Mouse (Mus musculus) CH12.LX (cell line): ENCODE measurements around the gene Gm14190. TPM values are rescaled to one million over a fixed set of nuclear protein-coding genes. Genes with fewer than 3 reads are reported as not detected.

Experiments
- DNase-seq: peaks from one replicate; pipeline ENCODE4 v3.0.0-alpha.2; 2013; ENCODE audit errors: extremely low read depth
- H3K27ac ChIP-seq: 2 replicates; pipeline ENCODE4 v1.5.1; 2012; ENCODE audit warnings: low read depth, mild to moderate bottlenecking, control low read depth, moderate library complexity; ENCODE audit not compliant: insufficient read depth
- H3K27me3 ChIP-seq: replicated peaks from 2 replicates; pipeline ENCODE3; 2012; ENCODE audit warnings: inconsistent platforms
- H3K36me3 ChIP-seq, 2 experiments: replicated peaks in 1 of 2; 2 replicates each; pipeline versions ENCODE3 to v1.6.1; 2012; ENCODE audit warnings: inconsistent platforms in 1 of 2, low read length in 1 of 2, mild to moderate bottlenecking in 1 of 2, mixed read lengths in 1 of 2, moderate library complexity in 1 of 2; ENCODE audit not compliant: control insufficient read depth in 1 of 2, insufficient read depth in 1 of 2
- H3K4me1 ChIP-seq, 2 experiments: 2 replicates each; pipeline ENCODE4 v1.6.1; 2012; ENCODE audit warnings: inconsistent platforms in 1 of 2, moderate library complexity in 1 of 2; ENCODE audit not compliant: insufficient read depth in 2 of 2, control insufficient read depth in 1 of 2
- H3K4me2 ChIP-seq: 2 replicates; pipeline ENCODE4 v1.6.1; 2012; ENCODE audit warnings: low read depth, mild to moderate bottlenecking, control low read depth; ENCODE audit not compliant: poor library complexity, insufficient read depth, severe bottlenecking
- H3K4me3 ChIP-seq, 3 experiments: fragments of 150-350 bp in 1 of 3; sonication (generic) in 1 of 3; replicated peaks in 1 of 3; 2 replicates each; pipeline versions ENCODE3 to v1.5.1; 2011 to 2012; ENCODE audit warnings: low read depth in 2 of 3, low read length in 2 of 3, mild to moderate bottlenecking in 2 of 3, moderate library complexity in 2 of 3, control low read depth in 1 of 3, improper control_type of control experiment in 1 of 3, inconsistent platforms in 1 of 3, mixed read lengths in 1 of 3; ENCODE audit not compliant: poor library complexity in 1 of 3
- H3K79me2 ChIP-seq: replicated peaks from 2 replicates; pipeline ENCODE4 v1.6.1; 2012; ENCODE audit warnings: mild to moderate bottlenecking, moderate library complexity; ENCODE audit not compliant: control insufficient read depth, poor library complexity, insufficient read depth, severe bottlenecking; ENCODE audit errors: extremely low read depth
- H3K9ac ChIP-seq: 2 replicates; pipeline ENCODE4 v1.6.1; 2012; ENCODE audit warnings: low read depth, mild to moderate bottlenecking, control low read depth, moderate library complexity; ENCODE audit not compliant: insufficient read depth
- H3K9me3 ChIP-seq: replicated peaks from 2 replicates; pipeline ENCODE3; 2012; ENCODE audit warnings: low read length, inconsistent platforms, mixed read lengths
- CHD2 ChIP-seq: IDR thresholded peaks from 2 replicates; pipeline ENCODE4 v1.6.1; 2011; ENCODE audit warnings: low read length, improper control_type of control experiment
- CTCF ChIP-seq, 2 experiments: IDR thresholded peaks in 1 of 2; conservative IDR thresholded peaks in 1 of 2; 2 replicates each; pipeline ENCODE4 v1.5.1; 2011 to 2012; ENCODE audit warnings: low read depth in 2 of 2, low read length in 2 of 2, improper control_type of control experiment in 1 of 2, inconsistent platforms in 1 of 2, mild to moderate bottlenecking in 1 of 2, moderate library complexity in 1 of 2
- E2F4 ChIP-seq: IDR thresholded peaks from 2 replicates; pipeline ENCODE4 v1.6.1; 2011; ENCODE audit warnings: low read depth, low read length, improper control_type of control experiment; ENCODE audit not compliant: insufficient replicate concordance
- ELF1 ChIP-seq: IDR thresholded peaks from 2 replicates; pipeline ENCODE4 v1.6.1; 2014; ENCODE audit warnings: low read depth, mild to moderate bottlenecking, inconsistent platforms, low read length, improper control_type of control experiment
- EP300 ChIP-seq: IDR thresholded peaks from 2 replicates; pipeline ENCODE4 v1.6.1; 2011; ENCODE audit warnings: low read length, improper control_type of control experiment
- ETS1 ChIP-seq: conservative IDR thresholded peaks from 2 replicates; pipeline ENCODE4 v1.6.1; 2012; ENCODE audit warnings: low read depth, mild to moderate bottlenecking, inconsistent platforms, low read length, improper control_type of control experiment, moderate library complexity
- GABPA ChIP-seq: IDR thresholded peaks from 2 replicates; pipeline ENCODE4 v1.6.1; 2012; ENCODE audit warnings: low read depth, low read length, improper control_type of control experiment, inconsistent platforms; ENCODE audit not compliant: insufficient replicate concordance
- MAFK ChIP-seq: IDR thresholded peaks from 2 replicates; pipeline ENCODE4 v1.6.1; 2011; ENCODE audit warnings: low read length, improper control_type of control experiment; ENCODE audit not compliant: insufficient replicate concordance
- MAX ChIP-seq: IDR thresholded peaks from 2 replicates; pipeline ENCODE4 v1.6.1; 2011; ENCODE audit warnings: low read length, improper control_type of control experiment
- MEF2A ChIP-seq: IDR thresholded peaks from 2 replicates; pipeline ENCODE4 v1.6.1; 2014; ENCODE audit warnings: low read depth, mild to moderate bottlenecking, inconsistent platforms, low read length, improper control_type of control experiment, borderline replicate concordance
- MXI1 ChIP-seq: IDR thresholded peaks from 2 replicates; pipeline ENCODE4 v1.6.1; 2011; ENCODE audit warnings: mild to moderate bottlenecking, low read depth, low read length, improper control_type of control experiment
- NELFE ChIP-seq: IDR thresholded peaks from 2 replicates; pipeline ENCODE4 v1.6.1; 2011; ENCODE audit warnings: low read depth, low read length, improper control_type of control experiment
- NRF1 ChIP-seq: IDR thresholded peaks from 2 replicates; pipeline ENCODE4 v1.6.1; 2014; ENCODE audit warnings: low read depth, mild to moderate bottlenecking, inconsistent platforms, low read length, improper control_type of control experiment, moderate library complexity
- PAX5 ChIP-seq: IDR thresholded peaks from 2 replicates; pipeline ENCODE4 v1.6.1; 2012; ENCODE audit warnings: low read length, inconsistent platforms, mixed read lengths
- POLR2AphosphoS2 ChIP-seq: IDR thresholded peaks from 2 replicates; pipeline ENCODE4 v1.6.1; 2011; ENCODE audit warnings: low read depth, low read length, improper control_type of control experiment
- RAD21 ChIP-seq: IDR thresholded peaks from 2 replicates; pipeline ENCODE4 v1.6.1; 2011; ENCODE audit warnings: low read depth, mild to moderate bottlenecking, low read length, improper control_type of control experiment, moderate library complexity
- RCOR1 ChIP-seq: conservative IDR thresholded peaks from 2 replicates; pipeline ENCODE4 v1.6.1; 2012; ENCODE audit warnings: low read depth, mild to moderate bottlenecking, inconsistent platforms, low read length, improper control_type of control experiment
- SMC3 ChIP-seq: IDR thresholded peaks from 2 replicates; pipeline ENCODE4 v1.6.1; 2011; ENCODE audit warnings: low read depth, low read length, improper control_type of control experiment
- TCF12 ChIP-seq: IDR thresholded peaks from 2 replicates; pipeline ENCODE4 v1.6.1; 2014; ENCODE audit warnings: low read depth, mild to moderate bottlenecking, inconsistent platforms, low read length, improper control_type of control experiment
- UBTF ChIP-seq: IDR thresholded peaks from 2 replicates; pipeline ENCODE4 v1.6.1; 2012; ENCODE audit warnings: low read depth, mild to moderate bottlenecking, inconsistent platforms, low read length, improper control_type of control experiment, moderate library complexity
- ZC3H11A ChIP-seq: IDR thresholded peaks from 2 replicates; pipeline ENCODE4 v1.6.1; 2012; ENCODE audit warnings: low read depth, mild to moderate bottlenecking, inconsistent platforms, low read length, improper control_type of control experiment
- ZKSCAN1 ChIP-seq: IDR thresholded peaks from 2 replicates; pipeline ENCODE4 v1.6.1; 2012; ENCODE audit warnings: low read depth, inconsistent platforms, low read length, improper control_type of control experiment, borderline replicate concordance
- ZNF384 ChIP-seq: IDR thresholded peaks from 2 replicates; pipeline ENCODE4 v1.6.1; 2012; ENCODE audit warnings: low read depth, low read length, improper control_type of control experiment, inconsistent platforms
- dilution Hi-C: fragments of 300-500 bp; cut with MboI; formaldehyde crosslinking; loops from 2 replicates; pipeline ENCODE4 v1.14.3; 2020; ENCODE audit warnings: low sequenced_read_pairs; ENCODE audit not compliant: extremely low pct_unique_long_range_greater_than_20kb, extremely low pct_ligation_motif_present
- in situ Hi-C: fragments of 300-500 bp; cut with MboI; formaldehyde crosslinking; loops from 3 replicates; pipeline ENCODE4 v1.14.3; 2019; ENCODE audit warnings: low sequenced_read_pairs, low pct_ligation_motif_present, low pct_unique_long_range_greater_than_20kb, mixed read lengths
- polyA plus RNA-seq: library from polyadenylated mRNA; unstranded; fragments of >175 nt; gene quantifications from 2 replicates; pipeline ENCODE4 v1.2.1, GENCODE M21; 2012; ENCODE audit warnings: low read depth; ENCODE audit not compliant: insufficient read length
- total RNA-seq, 2 experiments: library from RNA; depleted of rRNA; stranded (reverse); fragments of 300-350 nt in 1 of 2; fragments of >200 nt in 1 of 2; gene quantifications; 2 replicates each; pipeline ENCODE4 v1.2.3; 2012 to 2014

Gm14190 gene
- total and polyA plus RNA-seq, 3 experiments, result not detected

GRCm38 (mm10) chr11:99683481-99683880, 7.1 kb downstream of the Gm14190 start:
- in situ Hi-C loops, result no loop called here
- no peaks in the 10 kb centered on the region for H3K4me1 ChIP-seq
- H3K4me2 ChIP-seq, result no peak overlapping the region
- no peak overlapping the region for H3K9ac ChIP-seq
- no peak overlapping the region for H3K4me3 ChIP-seq
- dilution Hi-C loops, result no loop called here
- no peaks in the 10 kb centered on the region for H3K9me3 ChIP-seq
- H3K36me3 ChIP-seq, result no peaks in the 10 kb centered on the region
- peaks cover 83% of the 10 kb centered on the region for H3K27me3 ChIP-seq
- no peak for DNase-seq
- no peaks in the 10 kb centered on the region for H3K79me2 ChIP-seq
- no peak overlapping the region for H3K27ac ChIP-seq
- TF ChIP-seq MAFK, result no peak
- no peak for TF ChIP-seq E2F4
- no peak for TF ChIP-seq NRF1
- TF ChIP-seq EP300, result no peak
- TF ChIP-seq CHD2, result no peak
- TF ChIP-seq MEF2A, result no peak
- TF ChIP-seq GABPA, result no peak
- TF ChIP-seq MXI1, result no peak
- no peak for TF ChIP-seq ELF1
- no peak for TF ChIP-seq ZC3H11A
- TF ChIP-seq PAX5, result no peak
- TF ChIP-seq CTCF (conservative IDR thresholded peaks at IDR 0.05 in 1 of 2, IDR thresholded peaks at IDR 0.05 in 1 of 2; ENCODE audit: low read depth in 2 of 2, low read length in 2 of 2), result no peak
- TF ChIP-seq MAX, result no peak
- TF ChIP-seq TCF12, result no peak
- TF ChIP-seq POLR2AphosphoS2, result no peak
- no peak for TF ChIP-seq ETS1
- no peak for TF ChIP-seq ZNF384
- TF ChIP-seq SMC3, result no peak

- no peaks in the 10 kb centered on the region for H3K79me2 ChIP-seq
- no peak within 1 kb of the TSS for H3K4me2 ChIP-seq
- DNase-seq, result no peak
- no peak within 1 kb of the TSS for H3K27ac ChIP-seq
- H3K4me1 ChIP-seq, result no peaks in the 10 kb centered on the region
- no peak within 1 kb of the TSS for H3K9ac ChIP-seq
- H3K4me3 ChIP-seq, result no peak within 1 kb of the TSS
- peaks cover 72% of the 10 kb centered on the region for H3K27me3 ChIP-seq
- dilution Hi-C loops, result no loop called here
- peaks cover 3% of the 10 kb centered on the region for H3K9me3 ChIP-seq
- TF ChIP-seq UBTF (no peak), GABPA (no peak), ZC3H11A (no peak), RCOR1 (no peak), ZKSCAN1 (no peak), E2F4 (no peak), MEF2A (no peak), NELFE (no peak), RAD21 (no peak), ELF1 (no peak)
- in situ Hi-C loops, result no loop called here
- no peaks in the 10 kb centered on the region for H3K36me3 ChIP-seq
These were observed 24.7 kb downstream of the Gm14190 start, which contains the start of gene Krtap4-6 for GRCm38 (mm10) chr11:99665860-99666259. TSS of gene Krtap4-6 (minus strand) at chr11:99665960.
